Mouse (Mus musculus): ENCODE results near the gene P4ha3. TPM values are rescaled to one million over a fixed set of nuclear protein-coding genes. Genes with fewer than 3 reads are reported as not detected.

Gene P4ha3
- polyA plus RNA-seq, 1 experiment from 2014 or later, result 11.0 TPM

GRCm38 (mm10) chr7:100279803-100280202, 5.5 kb upstream of the P4ha3 start:
- H3K4me3 ChIP-seq, result no peak overlapping the region
- H3K9me3 ChIP-seq, result no peaks in the 10 kb centered on the region
- no peak overlapping the region for H3K27ac ChIP-seq (replicated peaks)
- no peaks in the 10 kb centered on the region for H3K36me3 ChIP-seq
- H3K27me3 ChIP-seq (replicated peaks), result peaks cover 4% of the 10 kb centered on the region; the same call in 1 of the 2 replicates
- no peak for ATAC-seq (ENCODE audit: extremely low read depth, insufficient number of reproducible peaks, low FRiP score, low TSS enrichment)
- peaks cover 3% of the 10 kb centered on the region; the same call in 1 of the 2 replicates for H3K4me1 ChIP-seq
- no peak overlapping the region for H3K9ac ChIP-seq
- WGBS, result 0% methylated on average over 1 of the region's 1 CpGs
- no peak overlapping the region for H3K4me2 ChIP-seq

DNA sequence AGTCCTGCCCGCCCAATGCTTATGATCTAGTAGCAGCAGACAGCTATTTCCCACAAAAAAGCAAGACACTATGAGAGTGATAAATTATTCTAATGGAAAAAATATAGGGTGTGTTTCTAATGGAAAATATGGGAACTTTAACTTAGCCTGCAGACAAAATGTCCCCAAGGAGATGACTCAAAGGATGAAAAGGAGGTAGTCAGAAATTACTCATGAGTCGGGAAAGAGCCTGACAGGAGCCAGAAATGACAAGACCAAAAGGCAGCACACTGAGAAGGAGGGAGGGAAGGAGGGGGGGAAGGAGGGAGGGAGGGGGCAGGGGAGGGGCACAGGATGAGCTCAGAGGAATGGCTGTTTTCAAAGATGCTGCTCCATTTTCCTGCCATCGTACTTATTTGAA, 3.7 kb upstream of the P4ha3 start:
- 47% methylated on average over 3 of the region's 3 CpGs for WGBS
- Histone ChIP-seq H3K4me3 (no peak overlapping the region), H3K27ac (replicated peaks) (no peak overlapping the region), H3K4me2 (no peak overlapping the region), H3K36me3 (no peaks in the 10 kb centered on the region), H3K9ac (no peak overlapping the region), H3K9me3 (no peaks in the 10 kb centered on the region), H3K27me3 (replicated peaks) (peaks cover 4% of the 10 kb centered on the region; the same call in 1 of the 2 replicates), H3K4me1 (peaks cover 16% of the 10 kb centered on the region)
- no peak for ATAC-seq (ENCODE audit: extremely low read depth, insufficient number of reproducible peaks, low FRiP score, low TSS enrichment)

- peaks cover 4% of the 10 kb centered on the region; the same call in 1 of the 2 replicates for H3K27me3 ChIP-seq (replicated peaks)
- no peaks in the 10 kb centered on the region for H3K9me3 ChIP-seq
- H3K4me3 ChIP-seq, result no peak overlapping the region
- ATAC-seq (ENCODE audit: extremely low read depth, insufficient number of reproducible peaks, low FRiP score, low TSS enrichment), result no peak
- H3K4me2 ChIP-seq, result no peak overlapping the region
- peaks cover 32% of the 10 kb centered on the region for H3K4me1 ChIP-seq
- no peak overlapping the region for H3K9ac ChIP-seq
- no peak overlapping the region for H3K27ac ChIP-seq (replicated peaks)
- WGBS, result 65% methylated on average over 3 of the region's 3 CpGs
- H3K36me3 ChIP-seq, result no peaks in the 10 kb centered on the region
Observed at GRCm38 (mm10) chr7:100283298-100283697, 2.0 kb upstream of the P4ha3 start.

DNA sequence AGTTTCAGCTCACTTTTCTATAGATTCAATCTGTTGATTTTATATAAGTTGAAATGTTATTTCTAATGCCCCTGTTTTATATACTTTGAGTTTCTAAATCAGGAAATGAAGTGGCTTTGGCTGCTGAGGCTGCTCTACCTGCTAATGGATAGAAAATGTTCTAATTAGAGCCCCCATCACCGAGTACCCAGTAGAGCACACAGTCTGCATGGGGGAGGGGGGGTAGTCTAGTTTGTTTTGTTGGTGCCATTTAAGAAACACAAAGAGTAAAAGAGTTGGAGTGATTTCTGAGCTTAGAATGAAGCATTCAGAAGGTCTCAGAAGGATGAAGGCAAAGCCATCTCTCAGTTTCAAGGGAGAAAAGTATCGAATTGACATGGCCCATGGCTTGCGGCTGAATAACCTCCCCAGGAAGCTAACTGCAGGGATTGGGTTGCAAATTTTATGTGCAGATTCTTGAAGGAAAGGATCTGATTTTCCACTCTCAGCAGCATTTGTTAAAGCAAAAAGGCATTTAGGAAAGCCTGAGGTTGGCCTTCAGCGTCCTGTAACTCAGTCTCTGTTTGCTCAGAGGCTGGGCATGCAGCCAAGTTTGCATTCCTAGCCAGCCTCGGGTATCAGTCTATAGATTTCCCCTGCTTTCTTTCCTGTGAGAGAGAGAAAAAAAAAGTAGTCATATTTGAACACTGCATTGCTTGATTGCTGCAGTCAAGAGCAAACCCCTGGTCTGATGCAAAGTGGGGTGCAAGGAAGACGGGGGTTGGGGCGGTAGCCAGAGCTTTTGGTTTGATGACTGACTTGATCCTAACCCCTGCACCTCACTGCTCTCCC, 2.6 kb downstream of the P4ha3 start:
- Histone ChIP-seq H3K9me3 (no peaks in the 10 kb centered on the region), H3K27me3 (replicated peaks) (no peaks in the 10 kb centered on the region; the same call in 1 of the 2 replicates), H3K27ac (replicated peaks) (peak overlapping the region; percentile 97), H3K4me2 (peak overlapping the region; percentile 64), H3K4me1 (peaks cover 46% of the 10 kb centered on the region), H3K4me3 (peak overlapping the region; percentile 32), H3K36me3 (peaks cover 18% of the 10 kb centered on the region), H3K9ac (peak overlapping the region; percentile 72)
- ATAC-seq (ENCODE audit: extremely low read depth, insufficient number of reproducible peaks, low FRiP score, low TSS enrichment), result peak; percentile 66; the same call in 1 of the 2 replicates
- 14% methylated on average over 7 of the region's 7 CpGs for WGBS

DNA sequence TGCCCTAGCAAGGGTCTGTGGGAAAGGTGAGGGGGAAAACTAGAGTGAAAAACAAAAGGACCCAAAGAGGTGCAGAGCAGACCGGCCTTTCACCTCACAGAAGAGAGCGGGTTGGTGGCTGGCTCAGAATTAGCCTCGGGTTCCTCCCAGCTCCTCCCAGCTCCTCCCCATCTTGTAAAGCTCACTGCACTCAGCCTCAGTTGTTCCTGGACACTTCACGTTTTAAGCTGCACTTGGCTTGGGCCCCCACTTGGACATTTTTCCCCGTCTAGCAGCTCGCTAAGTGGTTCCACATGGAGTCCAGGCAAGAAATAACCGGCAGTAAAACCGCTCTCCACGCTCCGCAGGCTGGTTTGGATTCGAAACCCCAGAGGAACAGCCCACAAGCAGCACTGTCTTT, 3.3 kb downstream of the P4ha3 start:
- peak; percentile 57; the same call in 1 of the 2 replicates for ATAC-seq (ENCODE audit: extremely low read depth, insufficient number of reproducible peaks, low FRiP score, low TSS enrichment)
- peaks cover 46% of the 10 kb centered on the region for H3K4me1 ChIP-seq
- peak overlapping the region; percentile 72 for H3K9ac ChIP-seq
- H3K36me3 ChIP-seq, result peaks cover 24% of the 10 kb centered on the region
- peak overlapping the region; percentile 32 for H3K4me3 ChIP-seq
- 26% methylated on average over 11 of the region's 11 CpGs for WGBS
- H3K27ac ChIP-seq (replicated peaks), result peak overlapping the region; percentile 97
- H3K9me3 ChIP-seq, result no peaks in the 10 kb centered on the region
- H3K4me2 ChIP-seq, result peak overlapping the region; percentile 64
- H3K27me3 ChIP-seq (replicated peaks), result no peaks in the 10 kb centered on the region; the same call in 1 of the 2 replicates

DNA sequence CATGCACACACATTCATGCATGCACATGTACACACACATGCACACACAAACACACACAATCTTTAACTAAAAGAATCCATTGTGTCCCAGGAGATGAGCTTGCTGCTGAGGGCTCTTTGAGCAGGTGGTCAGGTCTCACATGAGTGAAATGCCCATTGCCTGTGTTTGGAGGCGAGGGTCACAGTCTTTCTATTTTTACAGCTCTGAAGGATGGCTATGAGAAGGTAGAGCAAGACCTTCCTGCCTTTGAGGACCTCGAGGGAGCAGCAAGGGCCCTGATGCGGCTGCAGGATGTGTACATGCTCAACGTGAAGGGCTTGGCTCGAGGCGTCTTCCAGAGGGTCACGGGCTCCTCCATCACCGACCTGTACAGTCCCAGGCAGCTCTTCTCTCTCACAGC, 8.2 kb downstream of the P4ha3 start:
- Histone ChIP-seq H3K27me3 (replicated peaks) (no peaks in the 10 kb centered on the region), H3K4me1 (peaks cover 11% of the 10 kb centered on the region), H3K27ac (replicated peaks) (no peak overlapping the region), H3K36me3 (peaks cover 60% of the 10 kb centered on the region), H3K4me2 (no peak overlapping the region), H3K4me3 (no peak overlapping the region), H3K9ac (no peak overlapping the region), H3K9me3 (no peaks in the 10 kb centered on the region)
- WGBS, result 72% methylated on average over 8 of the region's 8 CpGs
- ATAC-seq (ENCODE audit: extremely low read depth, insufficient number of reproducible peaks, low FRiP score, low TSS enrichment), result no peak

DNA sequence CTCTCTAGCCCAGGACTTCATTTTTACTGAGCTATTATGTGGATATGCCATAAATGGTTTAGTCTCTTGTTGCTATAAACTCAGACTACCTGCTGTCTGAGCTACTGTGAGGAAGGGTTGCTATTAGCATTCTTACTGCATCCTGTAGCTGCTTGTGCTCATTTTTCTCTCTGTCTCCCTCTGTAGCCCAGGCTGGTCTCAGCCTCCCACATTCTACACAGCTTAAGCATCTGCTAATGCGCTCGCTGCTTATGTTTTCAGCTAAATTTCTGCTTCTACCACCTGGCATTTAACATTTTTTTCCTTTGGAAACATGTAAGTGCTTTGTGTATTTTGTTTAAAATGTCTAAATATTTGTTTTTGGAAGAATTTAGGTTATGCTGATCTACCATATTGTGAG, 10.4 kb downstream of the P4ha3 start:
- Histone ChIP-seq H3K4me2 (no peak overlapping the region), H3K9me3 (no peaks in the 10 kb centered on the region), H3K27ac (replicated peaks) (no peak overlapping the region), H3K9ac (no peak overlapping the region), H3K4me1 (peaks cover 19% of the 10 kb centered on the region), H3K4me3 (no peak overlapping the region), H3K36me3 (peaks cover 55% of the 10 kb centered on the region), H3K27me3 (replicated peaks) (no peaks in the 10 kb centered on the region)
- WGBS, result 95% methylated on average over 2 of the region's 2 CpGs
- ATAC-seq (ENCODE audit: extremely low read depth, insufficient number of reproducible peaks, low FRiP score, low TSS enrichment), result no peak

- H3K27ac ChIP-seq (replicated peaks), result no peak overlapping the region
- H3K9ac ChIP-seq, result no peak overlapping the region
- peaks cover 28% of the 10 kb centered on the region for H3K4me1 ChIP-seq
- no peak for ATAC-seq (ENCODE audit: extremely low read depth, insufficient number of reproducible peaks, low FRiP score, low TSS enrichment)
- H3K9me3 ChIP-seq, result no peaks in the 10 kb centered on the region
- H3K27me3 ChIP-seq (replicated peaks), result no peaks in the 10 kb centered on the region
- H3K4me2 ChIP-seq, result no peak overlapping the region
- WGBS, result 73% methylated on average over 6 of the region's 6 CpGs
- no peak overlapping the region for H3K4me3 ChIP-seq
- H3K36me3 ChIP-seq, result peaks cover 49% of the 10 kb centered on the region
Observed at GRCm38 (mm10) chr7:100296699-100297098, 11.4 kb downstream of the P4ha3 start.

DNA sequence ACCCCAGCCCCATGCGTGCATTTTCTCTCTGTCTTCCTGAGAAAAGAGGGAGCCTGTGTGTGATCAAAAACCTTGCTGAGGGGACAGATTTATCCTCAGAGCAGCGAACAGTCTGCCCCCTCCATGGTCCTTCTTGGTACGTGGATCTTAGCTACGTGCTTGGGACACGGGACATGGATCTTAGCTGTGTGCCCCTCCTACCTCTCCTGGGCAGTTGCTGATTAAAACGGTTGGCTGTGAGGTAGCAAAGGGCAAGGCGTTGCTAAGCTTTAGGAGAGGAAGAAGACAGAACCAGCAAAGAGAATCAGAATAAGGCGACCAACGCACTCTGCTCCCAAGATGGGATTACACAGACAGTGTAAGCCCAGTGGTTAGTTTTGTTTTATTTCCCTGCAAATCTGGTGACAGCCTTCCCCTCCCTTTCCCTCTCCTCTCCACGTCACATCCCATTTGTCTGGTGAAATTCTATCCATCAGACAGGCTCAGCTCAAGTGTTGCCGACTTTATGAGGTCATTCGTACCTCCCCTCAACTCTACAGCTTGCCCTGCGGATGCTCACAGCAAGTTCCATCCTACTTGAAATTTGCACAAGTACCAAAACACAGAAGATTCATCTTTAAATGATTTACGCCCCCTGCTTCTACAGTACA, 13.7 kb downstream of the P4ha3 start:
- ATAC-seq (ENCODE audit: extremely low read depth, insufficient number of reproducible peaks, low FRiP score, low TSS enrichment), result no peak
- no peak overlapping the region for H3K4me2 ChIP-seq
- H3K4me1 ChIP-seq, result peaks cover 40% of the 10 kb centered on the region
- 62% methylated on average over 14 of the region's 14 CpGs for WGBS
- peaks cover 34% of the 10 kb centered on the region for H3K36me3 ChIP-seq
- no peaks in the 10 kb centered on the region for H3K27me3 ChIP-seq (replicated peaks)
- no peak overlapping the region for H3K4me3 ChIP-seq
- no peaks in the 10 kb centered on the region for H3K9me3 ChIP-seq
- no peak overlapping the region for H3K9ac ChIP-seq
- peak overlapping the region; percentile 68 for H3K27ac ChIP-seq (replicated peaks)

DNA sequence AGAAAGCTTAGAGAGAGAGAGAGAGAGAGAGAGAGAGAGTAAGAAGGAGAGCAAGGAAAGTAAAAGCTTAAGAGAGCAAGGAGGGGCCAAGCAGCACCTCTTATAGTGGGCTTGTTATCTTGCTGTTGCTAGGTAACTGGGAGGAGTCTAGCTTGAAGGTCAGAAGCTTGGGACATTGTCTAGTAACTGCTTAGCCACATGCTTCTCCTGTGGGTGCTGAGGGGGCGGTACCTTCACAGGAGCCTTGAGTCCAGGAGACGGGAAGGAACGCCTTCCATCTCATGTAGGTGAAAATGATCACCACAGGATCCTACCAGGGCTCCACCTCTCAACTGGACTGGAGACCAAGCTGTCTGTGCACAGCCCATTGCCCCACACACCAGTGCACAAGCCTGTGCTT, 16.1 kb downstream of the P4ha3 start:
- Histone ChIP-seq H3K4me3 (no peak overlapping the region), H3K4me1 (peaks cover 40% of the 10 kb centered on the region), H3K36me3 (peaks cover 19% of the 10 kb centered on the region; the same call in 1 of the 2 replicates), H3K27me3 (replicated peaks) (no peaks in the 10 kb centered on the region), H3K9ac (no peak overlapping the region), H3K9me3 (no peaks in the 10 kb centered on the region), H3K4me2 (no peak overlapping the region), H3K27ac (replicated peaks) (peak overlapping the region; percentile 80)
- 27% methylated on average over 3 of the region's 3 CpGs for WGBS
- ATAC-seq (ENCODE audit: extremely low read depth, insufficient number of reproducible peaks, low FRiP score, low TSS enrichment), result no peak; the same call in 1 of the 2 replicates

- Histone ChIP-seq H3K4me2 (no peak overlapping the region), H3K36me3 (peaks cover 12% of the 10 kb centered on the region; the same call in 1 of the 2 replicates), H3K27ac (replicated peaks) (peak overlapping the region; percentile 80), H3K4me3 (no peak overlapping the region), H3K9me3 (no peaks in the 10 kb centered on the region), H3K4me1 (peaks cover 40% of the 10 kb centered on the region), H3K27me3 (replicated peaks) (no peaks in the 10 kb centered on the region), H3K9ac (peak overlapping the region; percentile 15; the same call in 1 of the 2 replicates)
- WGBS, result 39% methylated on average over 4 of the region's 4 CpGs
- ATAC-seq (ENCODE audit: extremely low read depth, insufficient number of reproducible peaks, low FRiP score, low TSS enrichment), result no peak; the same call in 1 of the 2 replicates
Observed at GRCm38 (mm10) chr7:100302316-100302715, 17.0 kb downstream of the P4ha3 start.
